Comparison of ENCODE assay signal across 8 mouse cellular contexts in the genomic region with DNA sequence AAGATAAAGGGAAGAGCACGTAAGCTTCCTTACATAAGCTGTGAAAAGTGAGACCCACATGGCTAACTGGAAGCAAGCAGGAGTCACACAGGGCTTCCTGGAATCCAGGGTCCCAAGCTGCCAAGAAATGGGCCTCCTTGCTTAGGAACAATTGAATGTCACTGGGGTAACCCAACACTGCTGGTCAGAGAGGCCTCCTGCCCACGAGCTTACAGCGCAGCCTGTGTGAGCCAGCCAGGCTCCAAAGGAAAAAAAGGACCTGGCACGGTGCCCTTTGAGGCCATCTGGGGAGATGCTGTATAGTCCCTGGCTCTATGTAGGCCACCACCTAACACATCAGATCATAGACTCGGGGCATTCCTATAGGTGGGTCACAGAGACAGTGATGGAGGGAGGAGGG. TPM values are rescaled to one million over a fixed set of nuclear protein-coding genes. Genes with fewer than 3 reads are reported as not detected.
A peak's percentile ranks its signal among the peaks of the same experiment; 100 is the strongest.
DNase-seq lines count a peak whose midpoint lies in the region; TF ChIP-seq lines count a peak whose summit lies in the region.

No protein-coding gene starts in this region.

- DNase-seq in adrenal gland, adult (ENCODE audit: inconsistent age in 2 of 2, low spot score in 1 of 2): peak; percentile 67 to 87
- DNase-seq in adrenal gland, adult 8-10 months: no peak
- DNase-seq in lung, postnatal 4 days: peak; percentile 41 to 56
- no peak for DNase-seq in lung, postnatal 14 days
- peak; percentile 77 for DNase-seq in gastrocnemius, postnatal 10 days
- DNase-seq in liver: no peak
- no peak for DNase-seq in thymus, adult 18-20 months

- peak overlapping the region; percentile 27 for H3K4me2 ChIP-seq in myocyte (ENCODE audit: low read depth)

- no peaks in the 10 kb centered on the region for H3K27me3 ChIP-seq in myocyte (ENCODE audit: control insufficient read depth, insufficient read depth, insufficient read length)

- H3K79me2 ChIP-seq in myocyte (ENCODE audit: control insufficient read depth, insufficient read depth): no peaks in the 10 kb centered on the region

- H3K4me3 ChIP-seq in myocyte: no peak overlapping the region

- no peak for TF ChIP-seq POLR2A in myocyte (IDR thresholded peaks at IDR 0.05; ENCODE audit: insufficient read length, low read depth)

- no peak overlapping the region for H3ac ChIP-seq in myocyte (ENCODE audit: control insufficient read depth, insufficient read length)

- no peaks in the 10 kb centered on the region for H3K36me3 ChIP-seq in myocyte (ENCODE audit: control insufficient read depth, insufficient read depth)

TF ChIP-seq in myocyte, 11 proteins besides CTCF, POLR2A, EP300 and RAD21:
- TF ChIP-seq MYOD1 (IDR thresholded peaks at IDR 0.05; ENCODE audit: control insufficient read depth in 1 of 3, insufficient read length in 2 of 3, low read depth in 2 of 3): peak in 1 of 3 experiments; percentile 15
- TF ChIP-seq SRF (IDR thresholded peaks at IDR 0.05; ENCODE audit: control insufficient read depth, insufficient read length, low read depth): no peak
- TF ChIP-seq TCF12 (IDR thresholded peaks at IDR 0.05; ENCODE audit: insufficient read depth, poor library complexity, severe bottlenecking): no peak
- no peak for TF ChIP-seq CEBPB (IDR thresholded peaks at IDR 0.05; ENCODE audit: insufficient read depth, poor library complexity, severe bottlenecking)
- TF ChIP-seq POLR2AphosphoS2 (IDR thresholded peaks at IDR 0.05; ENCODE audit: insufficient read length, low read depth): no peak
- TF ChIP-seq USF1 (IDR thresholded peaks at IDR 0.05; ENCODE audit: low read depth): peak; percentile 27
- TF ChIP-seq MAX (IDR thresholded peaks at IDR 0.05; ENCODE audit: low read depth): no peak
- TF ChIP-seq MYOG (IDR thresholded peaks at IDR 0.05; ENCODE audit: control insufficient read depth in 1 of 3, insufficient read depth in 1 of 3, insufficient read length in 2 of 3, low read depth in 2 of 3): peak in 1 of 3 experiments; percentile 20
- no peak for TF ChIP-seq REST (IDR thresholded peaks at IDR 0.05; ENCODE audit: insufficient read depth, insufficient read length)

RNA-seq across cellular contexts. Expression of a gene that starts 24.3 kb away (rescaled TPM):
- total RNA-seq in adrenal gland, adult 8-10 months (2022): 100 to 1,000 TPM in 2 of 4 experiments, 10 to 100 TPM in 2; 85.7 to 181 (median 114) TPM
- 10 to 100 TPM; 21.1 to 26.0 TPM for total RNA-seq in gastrocnemius, postnatal 10 days (2021)
- 70.0 TPM for polyA plus RNA-seq in myocyte (2012; fragmentation: generic; extraction: Trizol)

RNA-seq across cellular contexts. Expression of a gene that starts 48.2 kb away (rescaled TPM):
- total RNA-seq in adrenal gland, adult 8-10 months (2022): 10 to 100 TPM; 39.8 to 87.3 (median 53.6) TPM
- 10 to 100 TPM; 29.2 to 33.3 TPM for total RNA-seq in gastrocnemius, postnatal 10 days (2021)
- 26.4 TPM for polyA plus RNA-seq in myocyte (2012; fragmentation: generic; extraction: Trizol)

Comparison
In these comparisons a context has a peak if more than half of its experiments do, and no peak if none do; other contexts are left out.
1. DNase-seq: peak in adrenal gland, adult (2 of 2), lung, postnatal 4 days (2 of 2) and gastrocnemius, postnatal 10 days (single experiment); none in adrenal gland, adult 8-10 months (single experiment), lung, postnatal 14 days (single experiment), liver (single experiment) and thymus, adult 18-20 months (0 of 2).